Mouse (Mus musculus): ENCODE measurements around the gene Hmgcs1.

Hmgcs1 gene

DNA sequence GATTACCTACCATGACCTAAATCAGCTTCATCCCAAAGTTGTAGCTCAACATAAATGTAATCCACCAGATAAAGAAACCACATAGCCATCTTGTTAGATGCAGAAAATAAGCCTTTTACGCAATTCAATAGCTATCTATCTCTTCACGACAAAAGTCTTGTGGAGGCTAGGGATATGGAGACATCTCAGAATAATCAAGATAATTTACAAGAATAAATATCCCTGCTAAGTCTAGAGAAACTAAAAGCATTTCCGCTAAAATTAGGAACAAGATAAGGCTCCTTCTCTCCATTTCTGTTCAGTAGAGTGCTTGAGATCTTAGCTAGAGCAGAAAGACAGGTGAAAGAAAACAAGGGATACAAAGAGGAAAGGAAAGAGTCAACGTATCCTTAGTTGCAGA lies 56.8 kb downstream of the Hmgcs1 start:
- no peak for DNase-seq (ENCODE audit: low read depth, low spot score)

DNA sequence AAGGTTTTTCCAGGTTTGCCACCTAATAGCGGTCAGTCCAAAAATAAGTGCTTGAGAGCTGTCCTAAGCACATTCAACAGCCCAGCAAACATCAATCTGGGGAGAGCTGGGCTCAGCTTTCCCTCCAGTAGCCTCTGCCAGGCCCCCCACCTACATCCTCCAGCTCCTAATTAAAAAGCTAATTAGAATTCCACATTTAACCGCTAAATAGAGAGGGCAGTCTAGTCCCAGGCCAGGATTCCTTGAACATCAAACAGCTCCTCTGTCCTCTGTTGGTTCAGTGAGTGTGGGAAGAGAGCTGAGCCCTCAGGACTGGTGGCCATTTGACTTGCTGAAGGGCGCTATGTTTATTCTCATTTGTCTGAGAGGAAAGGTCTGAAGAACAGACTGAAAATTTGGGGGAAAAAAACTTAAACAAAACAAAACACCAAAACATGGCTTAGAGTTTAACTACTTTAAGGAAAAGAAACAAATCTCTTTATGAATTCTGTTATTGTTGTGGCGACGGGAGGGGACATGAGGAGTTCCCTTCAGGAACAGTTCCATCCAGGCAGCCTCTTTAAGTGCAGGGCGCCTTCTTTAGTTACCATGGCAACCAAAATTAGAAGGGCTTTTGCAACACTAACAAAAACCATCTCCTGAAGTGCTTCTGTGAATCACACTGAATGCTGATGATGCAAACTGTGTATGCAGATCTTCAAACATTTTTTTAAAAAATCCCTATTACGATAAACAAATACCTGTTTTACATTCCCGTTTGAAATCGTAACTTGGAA lies 63.9 kb downstream of the Hmgcs1 start:
- DNase-seq (ENCODE audit: low read depth, low spot score): no peak

DNA sequence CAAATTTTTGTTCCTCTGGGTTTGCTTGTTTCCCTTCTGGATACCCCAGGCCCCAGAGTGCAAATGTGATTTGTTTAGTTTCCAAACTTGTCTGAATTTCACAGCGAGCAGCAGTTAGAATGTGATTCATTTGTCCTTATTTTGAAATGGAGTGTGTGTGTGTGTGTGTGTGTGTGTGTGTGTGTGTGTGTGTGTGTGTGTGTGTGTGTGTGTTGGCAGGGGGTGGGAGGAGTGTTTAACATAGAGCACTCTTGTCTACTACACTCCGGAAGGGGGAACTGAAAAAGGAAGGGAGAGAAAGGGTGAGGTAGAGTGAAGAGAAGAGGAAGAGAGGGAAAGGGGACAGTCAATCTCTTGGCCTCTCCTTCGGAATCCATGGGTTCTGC lies 64.4 kb downstream of the Hmgcs1 start:
- no peak for DNase-seq (ENCODE audit: low read depth, low spot score)

DNA sequence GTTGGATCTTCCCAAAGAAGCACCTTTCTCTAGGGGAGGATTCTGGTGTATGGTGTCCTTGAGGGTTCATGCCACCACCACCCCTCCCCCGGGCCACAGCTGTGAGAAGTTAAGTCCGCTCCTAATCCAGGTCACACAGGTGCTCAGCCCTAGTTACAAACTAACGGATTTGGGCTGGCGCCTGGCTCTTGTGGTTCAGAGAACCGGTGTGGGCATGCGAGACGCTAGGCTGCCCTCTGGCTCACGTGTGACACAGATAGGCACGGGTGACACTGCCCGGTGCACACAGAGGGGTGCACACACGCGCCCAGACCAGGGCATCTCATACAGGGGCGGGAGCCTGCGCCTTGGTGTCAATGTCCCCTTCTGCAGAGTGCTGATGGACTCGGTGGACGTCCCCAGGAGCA lies 65.0 kb downstream of the Hmgcs1 start:
- DNase-seq (ENCODE audit: low read depth, low spot score): no peak

DNA sequence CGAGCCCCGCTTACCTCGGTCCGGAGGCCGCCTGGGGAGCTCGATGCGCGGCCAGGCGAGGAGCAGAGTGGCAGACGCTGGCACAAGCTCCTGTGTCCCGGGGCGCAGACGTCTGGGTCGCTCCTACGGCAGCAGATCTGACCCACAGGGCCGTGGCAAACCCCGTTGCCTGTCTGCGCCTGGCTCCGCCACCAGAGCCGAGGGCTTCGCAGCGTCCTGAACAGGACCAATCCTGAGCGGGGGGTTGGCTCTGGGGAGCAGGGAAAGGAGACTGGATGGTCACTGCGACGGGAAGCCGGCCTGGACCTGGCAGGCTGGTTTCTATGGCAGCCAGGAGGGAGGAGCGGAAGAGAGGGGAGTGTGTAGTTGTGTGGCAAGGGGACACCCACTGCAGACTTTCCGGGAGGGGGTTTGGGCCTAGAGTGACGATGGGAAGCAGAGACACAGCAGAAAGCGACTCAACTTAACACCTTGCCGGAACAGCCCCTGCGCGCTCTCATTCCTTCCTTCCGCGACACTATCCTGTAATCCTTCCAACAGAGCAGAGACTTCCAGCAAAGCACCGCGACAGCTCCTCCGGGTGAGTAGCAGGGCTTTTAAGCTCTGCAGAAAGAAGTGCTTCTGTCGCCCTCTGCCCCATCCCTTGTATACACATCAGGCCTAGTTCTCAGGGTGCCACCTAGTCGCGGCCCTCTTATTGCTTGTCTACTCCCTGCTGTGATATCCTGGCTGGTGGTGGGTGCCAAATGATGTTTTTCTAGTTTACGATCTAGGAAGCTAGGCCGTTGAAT lies 65.7 kb downstream of the Hmgcs1 start, which contains the start of gene Nim1k:
Gene Nim1k, minus strand, starts transcription at position 202 of the 791 bp plus-strand sequence.
- DNase-seq (ENCODE audit: low read depth, low spot score): no peak

DNA sequence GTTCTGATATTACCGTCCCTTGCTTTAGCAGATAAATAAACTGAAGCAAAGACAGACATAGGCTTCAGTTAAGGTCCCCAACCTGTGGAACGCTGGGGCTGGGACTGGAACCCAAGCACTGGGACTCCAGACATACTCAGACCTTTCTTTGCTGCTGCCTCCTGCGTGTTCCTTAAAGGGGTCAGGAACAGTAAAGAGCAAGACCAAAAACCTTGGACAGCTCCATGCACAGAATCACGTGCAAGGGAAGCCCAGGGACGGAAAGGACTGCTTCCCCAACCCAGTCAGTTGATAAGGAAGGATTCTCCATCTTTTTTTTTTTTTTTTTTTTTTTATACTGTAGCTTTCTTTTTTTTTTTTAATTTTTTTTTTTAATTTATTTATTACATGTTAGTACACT lies 66.7 kb downstream of the Hmgcs1 start:
- DNase-seq (ENCODE audit: low read depth, low spot score): no peak
